Mouse (Mus musculus) kidney, postnatal 25 days (tissue): ENCODE data around the gene Lrp2bp.

Experiments used
- DNase-seq, 2 experiments: peaks; one replicate each; pipeline ENCODE4 v3.0.0; 2021; ENCODE audit warnings: mixed read lengths in 2 of 2

Lrp2bp gene

DNA sequence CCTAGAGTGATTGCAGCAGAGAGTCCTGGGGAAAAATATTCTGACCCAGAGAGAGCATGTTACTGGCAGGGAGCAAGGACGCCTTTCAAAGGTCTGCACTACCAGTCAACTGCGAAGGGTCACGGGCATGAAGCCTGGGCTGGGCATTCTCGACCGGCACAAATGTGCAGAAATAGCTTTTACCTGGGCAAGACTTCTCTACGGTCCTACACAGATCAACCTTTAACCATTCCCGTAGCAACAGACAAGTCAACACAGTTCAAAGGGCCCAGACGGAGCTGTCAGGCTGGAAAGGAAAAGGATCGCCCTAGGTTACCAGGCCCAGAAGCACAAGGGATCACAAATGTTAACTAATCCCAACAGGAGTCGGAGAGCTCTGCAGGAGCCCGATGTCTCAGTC is 37.1 kb downstream of the Lrp2bp start:
- peak; percentile 56 to 80 for DNase-seq

DNA sequence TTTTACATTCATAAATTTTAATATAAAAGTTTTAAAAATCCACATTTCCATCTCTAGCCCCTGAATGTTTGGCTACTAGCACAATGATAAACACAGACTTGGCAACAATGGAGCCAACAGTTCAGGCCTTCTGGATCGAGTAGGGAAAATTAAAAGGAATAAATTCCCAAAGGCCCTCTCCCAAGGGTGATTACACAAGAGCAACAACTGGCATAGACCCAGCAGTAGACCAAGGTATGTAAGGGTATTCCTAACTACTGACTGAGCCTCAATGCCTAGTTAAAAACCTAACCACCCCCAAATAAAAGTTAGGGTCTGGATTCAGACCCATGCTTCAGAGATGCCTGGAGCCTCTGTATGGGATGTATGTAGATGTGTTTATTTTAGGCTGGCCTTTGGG is 40.6 kb downstream of the Lrp2bp start:
- DNase-seq = no peak

DNA sequence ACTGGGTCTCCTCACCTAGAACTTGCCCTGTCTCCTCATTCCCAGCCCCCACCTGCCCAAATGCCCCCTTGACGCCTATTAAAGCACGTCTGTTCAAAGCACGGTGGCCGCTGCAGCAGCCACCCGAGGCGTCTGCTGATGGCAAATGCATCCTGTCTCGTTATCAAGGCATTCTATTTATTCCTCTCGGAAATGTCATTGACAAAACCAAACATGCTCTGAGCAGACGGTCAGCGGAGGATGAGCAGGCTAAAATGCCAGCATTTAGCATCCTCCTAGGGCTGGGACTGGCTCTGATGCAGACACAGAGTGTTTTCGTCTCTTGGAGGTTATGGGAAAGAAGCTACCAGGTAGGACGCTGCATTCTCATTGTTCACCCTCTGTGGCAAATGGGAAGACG is 41.2 kb downstream of the Lrp2bp start:
- DNase-seq = no peak

DNA sequence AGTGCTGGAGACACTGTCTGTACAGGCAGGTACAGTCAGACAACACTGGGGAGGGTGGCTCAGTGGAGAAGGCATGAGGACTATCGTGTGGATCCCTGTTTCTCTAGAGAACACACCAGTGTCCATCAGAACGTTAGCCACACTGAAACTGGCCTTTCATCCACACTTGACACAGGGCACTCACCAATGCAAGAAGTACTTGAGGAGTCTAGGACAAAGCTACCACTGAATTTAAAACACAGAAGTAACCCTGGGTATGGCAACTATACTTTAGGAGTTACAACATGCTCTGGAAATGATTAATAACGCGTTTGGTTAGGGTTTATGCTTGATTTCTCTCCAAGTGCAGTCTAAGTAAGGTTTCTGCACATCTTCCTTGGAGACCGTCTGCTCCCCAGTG is 73.7 kb downstream of the Lrp2bp start:
- DNase-seq = no peak

DNA sequence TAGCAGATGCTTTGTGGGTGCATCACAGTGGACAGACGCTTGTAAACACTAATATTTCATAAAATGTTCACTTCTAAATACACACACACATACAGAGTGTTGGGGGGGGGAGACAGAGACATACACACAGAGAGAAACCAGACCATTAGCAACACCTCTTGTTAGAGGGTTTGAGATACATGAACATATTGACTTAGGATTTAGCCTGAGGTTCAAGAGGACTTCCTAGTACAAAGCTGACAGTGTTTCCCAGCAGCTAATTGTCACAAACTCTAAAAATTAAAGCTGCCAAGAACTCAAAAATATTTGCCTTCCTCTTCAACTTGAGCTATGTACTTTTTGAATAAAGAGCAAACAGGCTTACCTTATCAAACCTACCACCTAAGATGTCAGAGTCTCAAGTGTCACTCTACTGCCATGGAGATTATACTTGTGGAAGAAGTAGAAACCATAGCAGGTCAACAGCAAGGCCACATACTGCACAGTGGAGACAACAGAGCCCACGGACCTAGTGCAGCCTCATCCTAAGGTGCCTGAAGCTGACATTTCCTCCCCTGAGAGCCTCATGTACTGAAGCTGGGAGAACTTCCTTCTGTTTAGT is 74.5 kb downstream of the Lrp2bp start:
- no peak for DNase-seq

DNA sequence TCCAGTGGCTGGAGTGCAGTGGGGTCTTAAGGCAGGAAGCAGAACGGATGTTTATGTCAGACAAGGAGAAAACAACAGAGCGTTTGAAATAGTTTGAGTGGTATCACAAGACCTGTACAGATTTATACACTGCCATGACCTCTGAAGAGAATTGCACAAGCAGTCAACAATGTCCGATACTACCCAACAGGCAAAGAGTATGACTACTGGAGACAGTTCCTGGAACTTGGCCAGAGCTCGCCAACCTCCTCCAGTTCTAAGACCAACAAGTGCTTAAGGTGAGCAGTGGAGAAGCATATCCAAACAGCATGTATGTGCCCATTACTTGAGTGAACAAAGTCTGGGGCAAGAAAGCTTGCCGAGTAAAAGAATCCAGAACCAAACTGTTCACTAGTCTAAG is 76.1 kb downstream of the Lrp2bp start:
- no peak for DNase-seq

DNA sequence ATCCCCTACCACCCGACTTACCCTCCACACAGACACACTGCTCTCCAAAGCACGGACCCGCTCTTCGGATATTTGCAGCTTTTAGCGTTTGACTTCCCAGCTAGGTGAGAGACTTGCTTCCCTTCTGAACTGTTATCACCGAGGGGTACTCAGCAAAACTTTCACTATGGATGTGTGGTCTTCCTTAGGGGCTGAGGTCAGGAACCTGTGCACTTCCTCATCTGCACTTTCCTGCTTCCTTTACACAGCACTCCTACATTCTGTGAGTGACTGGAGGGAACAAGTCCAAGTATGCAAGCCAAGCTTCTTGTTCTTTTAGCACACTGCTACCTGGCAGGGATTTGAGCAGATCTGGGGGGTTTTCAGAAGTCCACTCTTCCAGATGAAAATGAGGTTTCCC is 79.8 kb downstream of the Lrp2bp start:
- DNase-seq = no peak
